Comparison of ENCODE assay signal across 24 mouse cellular contexts in the genomic region with DNA sequence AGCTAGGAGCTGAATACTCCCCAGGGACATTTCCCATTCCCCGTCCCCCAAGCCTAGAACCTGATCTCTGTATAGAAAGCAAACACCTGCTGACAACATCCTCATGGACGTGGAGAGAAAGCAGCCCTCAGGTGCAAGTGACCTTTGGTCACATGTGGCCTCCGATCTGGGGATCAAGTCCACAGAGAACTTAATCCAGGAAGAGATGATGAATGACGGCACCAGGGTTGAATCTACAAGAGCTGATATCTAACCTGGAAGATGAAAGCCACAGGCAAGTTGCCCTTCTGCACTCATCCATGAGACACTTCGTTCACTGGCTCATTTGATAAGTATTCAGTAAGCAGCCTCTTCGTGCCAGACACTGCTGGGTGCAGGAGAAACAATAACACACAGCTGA.
"Had no signal": no experiment of that assay in that cellular context is flagged by ENCODE, and none has a peak within 500 bp of the region (broad histone marks: within the 10 kb centered on the region; RNA-seq: fewer than 3 reads in every experiment).

No protein-coding gene starts in this region.

- H3K9ac ChIP-seq: heart, embryonic 13.5 days; heart, embryonic 15.5 days; hindbrain, embryonic 13.5 days; hindbrain, embryonic 15.5 days; limb, embryonic 12.5 days; liver, embryonic 13.5 days; liver, embryonic 15.5 days had no signal

- H3K27ac ChIP-seq: gastrocnemius, adult 2 months; heart, embryonic 13.5 days; heart, embryonic 15.5 days; hindbrain, embryonic 13.5 days; hindbrain, embryonic 15.5 days; hindbrain, postnatal 0 days; kidney, postnatal 0 days; layer of hippocampus, adult 2 months; left cerebral cortex, adult 2 months; limb, embryonic 10.5 days; limb, embryonic 12.5 days; liver, embryonic 13.5 days; liver, embryonic 15.5 days had no signal

- H3K4me2 ChIP-seq: heart, embryonic 11.5 days; heart, embryonic 13.5 days; heart, embryonic 15.5 days; hindbrain, embryonic 13.5 days; hindbrain, embryonic 15.5 days; limb, embryonic 12.5 days; liver, embryonic 11.5 days; liver, embryonic 13.5 days; liver, embryonic 15.5 days had no signal

- ATAC-seq: forebrain, embryonic 16.5 days; hindbrain, postnatal 0 days had no signal

- H3K4me1 ChIP-seq: hindbrain, embryonic 13.5 days; limb, embryonic 10.5 days; limb, embryonic 12.5 days had no signal

- DNase-seq: gastrocnemius, adult 2 months; gastrocnemius, postnatal 10 days; gastrocnemius, postnatal 25 days; heart, adult 18-20 months; heart, postnatal 14 days; heart, postnatal 36 days; kidney, adult 18-20 months; kidney, postnatal 14 days; kidney, postnatal 4 days; liver, embryonic 13.5 days had no signal

- H3K9me3 ChIP-seq: heart, embryonic 13.5 days; heart, embryonic 15.5 days; hindbrain, embryonic 13.5 days; hindbrain, embryonic 15.5 days; limb, embryonic 10.5 days; limb, embryonic 12.5 days; liver, embryonic 13.5 days; liver, embryonic 15.5 days had no signal

- H3K4me3 ChIP-seq: gastrocnemius, adult 2 months; heart, embryonic 13.5 days; heart, embryonic 15.5 days; hindbrain, embryonic 13.5 days; hindbrain, embryonic 15.5 days; layer of hippocampus, adult 2 months; left cerebral cortex, adult 2 months; limb, embryonic 10.5 days; limb, embryonic 12.5 days; liver, embryonic 13.5 days; liver, embryonic 15.5 days had no signal

- H3K36me3 ChIP-seq: heart, embryonic 13.5 days; heart, embryonic 15.5 days; hindbrain, embryonic 13.5 days; hindbrain, embryonic 15.5 days; limb, embryonic 10.5 days; limb, embryonic 12.5 days; liver, embryonic 13.5 days; liver, embryonic 15.5 days had no signal
